Mouse (Mus musculus) lung, embryonic 16.5 days (tissue): ENCODE results near the gene Rsbn1. TPM values are rescaled to one million over a fixed set of nuclear protein-coding genes. Genes with fewer than 3 reads are reported as not detected.

ENCODE experiments used
- ATAC-seq: fragments of 200-750 bp; cut with Nextera tagmentation; 2 replicates; pipeline ENCODE4 v1.8.0; 2017; ENCODE audit warnings: low read depth, mild to moderate bottlenecking, moderate library complexity
- H3K27ac ChIP-seq: fragments of 300-500 bp; sonication (generic); 2 replicates; pipeline ENCODE4 v1.5.1; 2014; ENCODE audit warnings: mild to moderate bottlenecking, control low read depth, low read length
- H3K27me3 ChIP-seq: fragments of 300-500 bp; sonication (generic); 2 replicates; pipeline ENCODE4 v1.6.1; 2014; ENCODE audit warnings: low read depth, low read length, mixed read lengths; ENCODE audit not compliant: control insufficient read depth, insufficient read depth
- H3K36me3 ChIP-seq: fragments of 300-500 bp; sonication (generic); 2 replicates; pipeline ENCODE4 v1.6.1; 2014; ENCODE audit warnings: low read length; ENCODE audit not compliant: control insufficient read depth, insufficient read depth
- H3K4me1 ChIP-seq: fragments of 300-500 bp; sonication (generic); replicated peaks from 2 replicates; pipeline ENCODE4 v1.6.1; 2014; ENCODE audit warnings: low read length, mixed read lengths; ENCODE audit not compliant: control insufficient read depth, insufficient read depth
- H3K4me2 ChIP-seq: fragments of 300-500 bp; sonication (generic); 2 replicates; pipeline ENCODE4 v1.6.1; 2014; ENCODE audit warnings: low read depth, low read length, control low read depth
- H3K4me3 ChIP-seq: fragments of 300-500 bp; sonication (generic); 2 replicates; pipeline ENCODE4 v1.5.1; 2014; ENCODE audit warnings: mild to moderate bottlenecking, low read length, control low read depth
- H3K9ac ChIP-seq: fragments of 300-500 bp; sonication (generic); 2 replicates; pipeline ENCODE4 v1.6.1; 2014; ENCODE audit warnings: low read length, control low read depth
- H3K9me3 ChIP-seq: fragments of 300-500 bp; sonication (generic); 2 replicates; pipeline ENCODE4 v1.6.1; 2016; ENCODE audit warnings: low read length; ENCODE audit not compliant: control insufficient read depth
- WGBS: fragments of 180-500 bp; shearing (Covaris S2); extraction: QIAGEN DNeasy Blood & Tissue Kit; methylation state at CpG from one replicate; pipeline ENCODE4 v1.1.7; 2014; 5-methylcytosine and 5-hydroxymethylcytosine counted together
- polyA plus RNA-seq: library from polyadenylated mRNA; unstranded; fragments of >200 nt; fragmentation: Nextera tagmentation; extraction: Ambion mirVana; gene quantifications from 2 replicates; pipeline ENCODE4 v1.2.1, GENCODE M21; 2015

The Rsbn1 gene
- polyA plus RNA-seq, 1 experiment from 2014 or later, result 8.9 TPM

- H3K4me3 ChIP-seq, result no peak overlapping the region
- H3K27ac ChIP-seq, result no peak overlapping the region
- no peak overlapping the region for H3K9ac ChIP-seq
- no peaks in the 10 kb centered on the region for H3K4me1 ChIP-seq
- H3K27me3 ChIP-seq, result no peaks in the 10 kb centered on the region
- H3K9me3 ChIP-seq, result no peaks in the 10 kb centered on the region
- no peak overlapping the region for H3K4me2 ChIP-seq
- no peak for ATAC-seq
- H3K36me3 ChIP-seq, result no peaks in the 10 kb centered on the region
- 80% methylated on average over 1 of the region's 1 CpGs for WGBS
These were observed 9.2 kb upstream of the Rsbn1 start for GRCm38 (mm10) chr3:103904705-103905104.

DNA sequence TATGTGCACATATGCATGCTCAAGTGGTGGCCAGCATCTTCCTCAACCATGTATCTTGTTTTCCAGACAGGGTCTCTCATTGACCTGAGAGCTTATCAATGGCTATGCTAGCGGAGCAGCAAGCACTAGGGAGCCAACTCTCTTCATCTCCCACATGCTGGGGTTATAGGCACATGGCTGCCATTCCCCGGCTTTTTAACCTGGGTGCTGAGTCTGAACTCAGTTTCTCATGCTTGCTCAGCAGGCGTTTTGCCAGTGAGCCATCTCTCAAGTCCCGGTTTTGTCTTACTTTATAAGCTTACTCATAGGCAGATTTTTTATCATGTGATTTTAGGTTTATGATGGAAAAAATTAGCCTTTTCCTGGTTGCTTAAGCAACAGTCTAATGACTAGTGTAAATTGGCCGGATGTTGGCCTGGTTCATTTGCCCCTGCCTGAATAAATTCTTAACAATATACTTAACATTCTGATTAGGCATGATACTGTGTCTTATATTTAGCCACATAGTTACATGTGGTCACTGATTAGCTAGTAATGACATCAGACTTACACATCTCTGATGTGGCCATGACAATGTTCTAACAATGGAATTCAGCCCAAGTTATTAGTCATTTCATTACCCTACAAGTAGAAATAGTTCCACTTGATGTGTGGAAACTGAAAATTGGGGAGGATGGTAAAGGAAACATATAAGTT lies 6.4 kb upstream of the Rsbn1 start:
- H3K9ac ChIP-seq, result no peak overlapping the region
- H3K27ac ChIP-seq, result no peak overlapping the region
- H3K4me1 ChIP-seq, result no peaks in the 10 kb centered on the region
- H3K36me3 ChIP-seq, result no peaks in the 10 kb centered on the region
- H3K27me3 ChIP-seq, result no peaks in the 10 kb centered on the region
- H3K9me3 ChIP-seq, result no peaks in the 10 kb centered on the region
- no peak overlapping the region for H3K4me3 ChIP-seq
- no peak overlapping the region for H3K4me2 ChIP-seq
- WGBS, result 77% methylated on average over 5 of the region's 5 CpGs
- no peak for ATAC-seq

- H3K9me3 ChIP-seq, result no peaks in the 10 kb centered on the region
- H3K4me2 ChIP-seq, result no peak overlapping the region
- no peak for ATAC-seq
- no peak overlapping the region for H3K27ac ChIP-seq
- H3K36me3 ChIP-seq, result no peaks in the 10 kb centered on the region
- no peaks in the 10 kb centered on the region for H3K4me1 ChIP-seq
- H3K4me3 ChIP-seq, result no peak overlapping the region
- H3K27me3 ChIP-seq, result no peaks in the 10 kb centered on the region
- no peak overlapping the region for H3K9ac ChIP-seq
- WGBS, result 57% methylated on average over 2 of the region's 2 CpGs
These were observed 5.1 kb upstream of the Rsbn1 start for GRCm38 (mm10) chr3:103908781-103909180.

GRCm38 (mm10) chr3:103913451-103913961 lies 414 bp upstream of the Rsbn1 start:
- no peaks in the 10 kb centered on the region for H3K9me3 ChIP-seq

DNA sequence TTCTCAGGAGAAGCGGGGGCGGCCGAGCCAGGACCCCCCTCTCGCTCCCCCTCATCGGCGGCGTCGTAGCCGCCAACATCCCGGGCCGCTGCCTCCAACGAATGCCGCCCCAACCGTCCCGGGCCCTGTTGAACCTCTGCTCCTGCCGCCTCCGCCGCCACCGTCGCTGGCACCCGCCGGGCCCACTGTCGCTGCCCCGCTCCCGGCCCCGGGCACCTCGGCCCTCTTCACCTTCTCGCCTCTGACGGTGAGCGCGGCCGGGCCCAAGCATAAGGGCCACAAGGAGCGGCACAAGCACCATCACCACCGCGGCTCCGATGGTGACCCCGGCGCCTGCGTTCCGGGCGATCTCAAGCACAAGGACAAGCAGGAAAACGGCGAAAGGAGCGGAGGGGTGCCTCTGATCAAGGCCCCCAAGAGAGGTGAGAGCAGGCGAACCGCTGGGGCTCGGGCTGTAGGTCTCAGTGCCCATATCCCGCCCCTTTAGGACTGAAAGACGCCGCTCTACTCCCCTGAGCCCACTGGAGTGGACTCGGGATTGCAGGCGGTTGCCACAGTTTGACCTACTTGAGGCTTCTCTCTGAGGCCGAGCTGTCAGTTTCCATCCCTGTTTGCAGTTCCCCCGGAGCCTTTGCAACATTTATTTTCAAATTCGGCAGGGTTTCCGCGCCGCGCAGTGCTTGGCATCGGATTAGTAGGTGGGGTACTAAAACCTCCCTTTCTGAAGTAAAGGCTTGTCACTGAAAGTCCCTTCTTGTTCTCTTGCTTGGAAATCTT lies 1.0 kb downstream of the Rsbn1 start:
- Histone ChIP-seq H3K36me3 (no peaks in the 10 kb centered on the region; the same call in 1 of the 2 replicates), H3K4me1 (peaks cover 10% of the 10 kb centered on the region), H3K4me2 (peak overlapping the region; percentile 74), H3K9ac (peak overlapping the region; percentile 97), H3K4me3 (peak overlapping the region; percentile 99), H3K9me3 (no peaks in the 10 kb centered on the region), H3K27ac (peak overlapping the region; percentile 93), H3K27me3 (no peaks in the 10 kb centered on the region)
- ATAC-seq, result peak; percentile 53
- under 1% methylated on average over 51 of the region's 60 CpGs for WGBS

More at GRCm38 (mm10) chr3:103913451-103913961, 414 bp upstream of the Rsbn1 start:
- ATAC-seq, result no peak
- H3K4me3 ChIP-seq, result peak overlapping the region; percentile 99
- peak overlapping the region; percentile 97 for H3K9ac ChIP-seq
- peak overlapping the region; percentile 93 for H3K27ac ChIP-seq
- no peaks in the 10 kb centered on the region for H3K36me3 ChIP-seq
- H3K4me1 ChIP-seq, result peaks cover 10% of the 10 kb centered on the region
- H3K27me3 ChIP-seq, result no peaks in the 10 kb centered on the region
- 5% methylated on average over 11 of the region's 11 CpGs for WGBS
- peak overlapping the region; percentile 74 for H3K4me2 ChIP-seq

DNA sequence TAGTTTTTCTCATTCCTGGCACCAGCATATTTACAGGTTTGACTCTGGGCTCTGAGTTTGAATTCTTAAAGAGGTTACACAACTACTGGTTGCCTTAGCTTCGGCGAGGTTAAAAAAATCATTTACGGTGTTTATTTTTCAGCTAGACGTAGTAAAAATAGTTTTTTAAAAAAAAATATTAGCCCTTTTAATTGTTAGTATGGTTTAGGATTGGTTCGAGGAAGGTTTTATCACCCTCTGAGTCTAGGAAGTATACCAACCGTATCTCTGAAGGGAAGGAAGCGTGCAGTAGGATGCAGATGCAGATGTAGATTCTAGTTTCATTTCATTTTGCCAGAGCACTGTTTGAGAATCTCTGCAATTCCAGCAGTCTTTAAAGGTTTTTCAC lies 1.6 kb downstream of the Rsbn1 start:
- Histone ChIP-seq H3K9me3 (no peaks in the 10 kb centered on the region), H3K4me2 (peak overlapping the region; percentile 74), H3K27me3 (no peaks in the 10 kb centered on the region), H3K36me3 (no peaks in the 10 kb centered on the region; the same call in 1 of the 2 replicates), H3K4me1 (peaks cover 12% of the 10 kb centered on the region), H3K4me3 (peak overlapping the region; percentile 99), H3K9ac (peak overlapping the region; percentile 97), H3K27ac (peak overlapping the region; percentile 93)
- no peak for ATAC-seq
- 3% methylated on average over 7 of the region's 7 CpGs for WGBS

DNA sequence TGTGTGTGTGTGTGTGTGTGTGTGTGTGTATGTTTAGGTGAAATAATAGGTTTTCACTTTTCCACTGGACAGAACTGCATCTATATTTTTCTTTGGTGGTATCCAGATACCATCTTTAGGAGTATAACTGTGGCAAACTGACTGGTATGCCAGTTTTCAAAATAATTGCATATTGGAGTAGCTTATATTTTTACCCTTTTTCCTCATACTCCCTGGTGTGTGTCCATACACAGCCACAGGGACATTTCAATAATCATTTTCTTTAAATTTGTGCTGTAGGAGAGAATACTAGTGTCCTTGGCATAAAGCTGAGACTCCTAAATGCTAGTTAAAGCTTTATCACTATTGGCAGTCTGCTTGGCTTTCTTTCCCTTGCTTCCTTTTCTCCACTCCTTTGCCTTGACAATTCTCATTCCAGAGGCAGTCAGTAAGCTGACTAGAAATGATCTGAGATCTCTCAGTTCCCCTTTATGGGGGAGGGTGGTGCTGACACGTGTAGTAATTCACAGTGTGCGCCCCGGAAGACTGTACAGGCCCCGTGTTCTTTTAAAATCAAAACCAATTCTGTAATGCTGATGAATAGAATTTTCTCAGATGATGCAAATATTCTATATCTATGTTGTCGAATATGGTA lies 2.4 kb downstream of the Rsbn1 start:
- no peaks in the 10 kb centered on the region for H3K9me3 ChIP-seq
- WGBS, result 29% methylated on average over 5 of the region's 5 CpGs
- H3K27ac ChIP-seq, result no peak overlapping the region
- peak overlapping the region; percentile 38 for H3K4me2 ChIP-seq
- no peaks in the 10 kb centered on the region; the same call in 1 of the 2 replicates for H3K36me3 ChIP-seq
- no peak for ATAC-seq
- peak overlapping the region; percentile 53 for H3K9ac ChIP-seq
- H3K27me3 ChIP-seq, result no peaks in the 10 kb centered on the region
- H3K4me3 ChIP-seq, result peak overlapping the region; percentile 26
- peaks cover 12% of the 10 kb centered on the region for H3K4me1 ChIP-seq

GRCm38 (mm10) chr3:103916839-103917237 lies 2.9 kb downstream of the Rsbn1 start:
- Histone ChIP-seq H3K27ac (no peak overlapping the region), H3K4me1 (peaks cover 12% of the 10 kb centered on the region), H3K4me2 (peak overlapping the region; percentile 38), H3K4me3 (peak overlapping the region; percentile 26), H3K9me3 (no peaks in the 10 kb centered on the region), H3K36me3 (no peaks in the 10 kb centered on the region; the same call in 1 of the 2 replicates), H3K27me3 (no peaks in the 10 kb centered on the region), H3K9ac (peak overlapping the region; percentile 53)
- 47% methylated on average over 3 of the region's 3 CpGs for WGBS
- ATAC-seq, result no peak

GRCm38 (mm10) chr3:103920094-103920493 lies 6.2 kb downstream of the Rsbn1 start:
- H3K36me3 ChIP-seq, result no peaks in the 10 kb centered on the region; the same call in 1 of the 2 replicates
- H3K9me3 ChIP-seq, result no peaks in the 10 kb centered on the region
- no peak overlapping the region for H3K27ac ChIP-seq
- ATAC-seq, result no peak
- no peak overlapping the region for H3K4me3 ChIP-seq
- H3K4me2 ChIP-seq, result no peak overlapping the region
- no peak overlapping the region for H3K9ac ChIP-seq
- WGBS, result 98% methylated on average over 1 of the region's 1 CpGs
- H3K27me3 ChIP-seq, result no peaks in the 10 kb centered on the region
- H3K4me1 ChIP-seq, result peaks cover 19% of the 10 kb centered on the region
